Mouse (Mus musculus) liver, adult 2 months (tissue): ENCODE measurements at regions not wholly inside any gene's neighbourhood (a gene's known extent, or its start where the extent isn't known, plus 50 kb on each side); places are given as distances from the start of the nearest gene placed in this dataset.

Experiments
- DNase-seq: peaks from one replicate; pipeline ENCODE4 v3.0.0-alpha.2; 2011; ENCODE audit warnings: low read depth, low spot score; ENCODE audit errors: extremely low read depth
- H3K27ac ChIP-seq: fragments of 200-500 bp; replicated peaks from 2 replicates; pipeline ENCODE4 v1.5.1; 2012; ENCODE audit warnings: low read depth, mild to moderate bottlenecking, control low read depth, inconsistent platforms, low read length; ENCODE audit not compliant: insufficient read depth
- H3K27me3 ChIP-seq: fragments of 200-500 bp; 2 replicates; pipeline ENCODE4 v1.6.1; 2012; ENCODE audit warnings: mild to moderate bottlenecking, moderate library complexity, low read length, inconsistent platforms; ENCODE audit not compliant: control insufficient read depth, insufficient read depth
- H3K36me3 ChIP-seq: fragments of 200-500 bp; 2 replicates; pipeline ENCODE4 v1.6.1; 2012; ENCODE audit warnings: low read length, inconsistent platforms; ENCODE audit not compliant: control insufficient read depth, insufficient read depth
- H3K4me1 ChIP-seq: fragments of 200-500 bp; 2 replicates; pipeline ENCODE4 v1.6.1; 2011; ENCODE audit warnings: low read length; ENCODE audit not compliant: control insufficient read depth, insufficient read depth
- H3K4me3 ChIP-seq: fragments of 200-500 bp; 2 replicates; pipeline ENCODE4 v1.5.1; 2011; ENCODE audit warnings: low read depth, mild to moderate bottlenecking, control low read depth, low read length, moderate library complexity; ENCODE audit not compliant: insufficient read depth
- H3K79me2 ChIP-seq: fragments of 200-500 bp; 2 replicates; pipeline ENCODE4 v1.6.1; 2012; ENCODE audit warnings: inconsistent platforms, mild to moderate bottlenecking, low read length, moderate library complexity; ENCODE audit not compliant: control insufficient read depth, insufficient read depth
- H3K9ac ChIP-seq: fragments of 200-500 bp; 2 replicates; pipeline ENCODE4 v1.6.1; 2012; ENCODE audit warnings: low read depth, mild to moderate bottlenecking, control low read depth, inconsistent platforms, low read length
- CTCF ChIP-seq: fragments of 200-500 bp; IDR thresholded peaks from 2 replicates; pipeline ENCODE4 v1.5.1; 2011; ENCODE audit warnings: low read depth, low read length, control low read depth
- POLR2A ChIP-seq: fragments of 200-500 bp; IDR thresholded peaks from 2 replicates; pipeline ENCODE4 v1.6.1; 2011; ENCODE audit warnings: low read length, control low read depth; ENCODE audit not compliant: insufficient read depth; ENCODE audit errors: extremely low read depth
- WGBS: fragments of 180-500 bp; shearing (Covaris S2); methylation state at CpG from one replicate; pipeline ENCODE4 v1.1.7; 2018; 5-methylcytosine and 5-hydroxymethylcytosine counted together

DNA sequence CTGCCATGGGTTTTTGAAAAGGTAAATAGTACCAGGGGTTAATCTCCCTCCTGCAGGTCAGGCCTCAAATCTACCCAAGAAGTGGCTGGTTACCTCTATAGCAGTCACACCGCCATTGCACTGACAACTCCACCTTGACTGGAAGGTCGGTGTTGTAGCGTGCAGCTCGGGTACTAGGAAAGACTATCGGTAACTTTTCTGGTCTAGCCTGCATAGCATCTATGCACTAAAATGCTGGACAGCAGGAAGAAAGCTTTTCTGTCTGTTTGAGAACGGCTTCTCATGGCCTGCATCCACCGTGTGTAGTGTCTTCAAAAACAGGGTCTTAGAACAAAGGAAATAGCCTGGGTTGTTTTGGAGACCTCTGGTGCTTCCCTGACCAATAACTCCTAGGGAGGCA, 88.8 kb downstream of the Bms1 start:
- no peak for DNase-seq
- 88% methylated on average over 7 of the region's 7 CpGs for WGBS
- H3K27me3 ChIP-seq = no peaks in the 10 kb centered on the region
- TF ChIP-seq CTCF (no peak), POLR2A (no peak)
- H3K9ac ChIP-seq = no peak overlapping the region
- no peak overlapping the region for H3K4me3 ChIP-seq
- no peak overlapping the region for H3K27ac ChIP-seq
- no peaks in the 10 kb centered on the region for H3K79me2 ChIP-seq
- H3K4me1 ChIP-seq = no peaks in the 10 kb centered on the region
- H3K36me3 ChIP-seq = no peaks in the 10 kb centered on the region

GRCm38 (mm10) chr6:118327458-118327857, 91.8 kb downstream of the Bms1 start:
- H3K9ac ChIP-seq = no peak overlapping the region
- H3K4me1 ChIP-seq = no peaks in the 10 kb centered on the region
- H3K27me3 ChIP-seq = no peaks in the 10 kb centered on the region
- TF ChIP-seq CTCF (peak; percentile 51), POLR2A (no peak)
- no peaks in the 10 kb centered on the region for H3K36me3 ChIP-seq
- H3K27ac ChIP-seq = no peak overlapping the region
- no peaks in the 10 kb centered on the region for H3K79me2 ChIP-seq
- 76% methylated on average over 6 of the region's 6 CpGs for WGBS
- no peak overlapping the region for H3K4me3 ChIP-seq
- DNase-seq = peak; percentile 7

DNA sequence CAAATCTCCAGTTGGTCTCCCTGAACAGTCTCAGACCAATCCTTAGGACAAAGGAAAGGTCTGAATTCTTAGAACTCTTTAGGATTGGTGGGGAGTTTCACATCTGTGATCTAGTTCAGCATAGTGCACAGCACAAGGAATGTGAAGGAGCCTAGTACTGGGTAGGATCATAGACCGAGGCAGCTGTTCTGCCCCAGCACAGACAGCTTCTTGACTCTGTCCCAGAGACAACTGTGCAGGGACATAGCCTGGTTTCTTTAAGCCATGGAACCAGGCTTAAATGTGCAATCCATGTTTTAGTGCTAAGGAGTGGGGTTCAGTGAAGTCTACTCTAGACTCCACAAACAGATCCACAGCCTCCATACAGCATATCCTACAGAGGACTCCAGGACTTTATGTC, 93.6 kb downstream of the Bms1 start:
- Histone ChIP-seq H3K4me1 (no peaks in the 10 kb centered on the region), H3K9ac (no peak overlapping the region), H3K27me3 (no peaks in the 10 kb centered on the region), H3K27ac (no peak overlapping the region), H3K4me3 (no peak overlapping the region), H3K79me2 (no peaks in the 10 kb centered on the region), H3K36me3 (no peaks in the 10 kb centered on the region)
- DNase-seq = no peak
- TF ChIP-seq CTCF = no peak
- TF ChIP-seq POLR2A = no peak
- 89% methylated on average over 1 of the region's 1 CpGs for WGBS

DNA sequence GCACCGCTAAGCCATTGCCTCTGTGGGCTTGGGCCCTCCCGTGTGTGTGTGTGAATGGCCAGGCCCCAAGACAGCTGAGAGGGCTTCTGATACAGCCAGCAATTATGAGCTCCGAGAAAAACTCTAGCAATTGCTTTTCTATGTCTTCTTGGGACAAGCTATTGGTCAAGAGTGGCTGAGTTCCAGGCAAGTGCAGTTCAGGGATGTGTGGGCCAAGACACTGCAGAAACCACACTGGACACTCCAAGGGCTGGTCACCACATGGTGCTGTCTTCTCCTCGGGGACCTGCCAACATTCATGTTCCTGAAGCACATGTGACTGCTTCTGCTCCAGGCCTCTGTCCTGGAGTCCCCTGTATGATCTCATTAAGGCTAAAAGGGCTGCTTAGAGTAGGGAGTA, 94.7 kb downstream of the Bms1 start:
- Histone ChIP-seq H3K79me2 (no peaks in the 10 kb centered on the region), H3K4me3 (no peak overlapping the region), H3K4me1 (no peaks in the 10 kb centered on the region), H3K9ac (no peak overlapping the region), H3K27me3 (no peaks in the 10 kb centered on the region), H3K27ac (no peak overlapping the region), H3K36me3 (no peaks in the 10 kb centered on the region)
- TF ChIP-seq POLR2A (no peak), CTCF (no peak)
- no peak for DNase-seq
- 75% methylated on average over 4 of the region's 4 CpGs for WGBS

GRCm38 (mm10) chr6:118323052-118323451, 96.2 kb downstream of the Bms1 start:
- Histone ChIP-seq H3K4me3 (no peak overlapping the region), H3K27me3 (no peaks in the 10 kb centered on the region), H3K36me3 (no peaks in the 10 kb centered on the region), H3K27ac (no peak overlapping the region), H3K4me1 (no peaks in the 10 kb centered on the region), H3K9ac (no peak overlapping the region), H3K79me2 (no peaks in the 10 kb centered on the region)
- no peak for TF ChIP-seq POLR2A
- no peak for TF ChIP-seq CTCF
- whole genome bisulfite sequencing = 73% methylated on average over 6 of the region's 6 CpGs
- no peak for DNase-seq

DNA sequence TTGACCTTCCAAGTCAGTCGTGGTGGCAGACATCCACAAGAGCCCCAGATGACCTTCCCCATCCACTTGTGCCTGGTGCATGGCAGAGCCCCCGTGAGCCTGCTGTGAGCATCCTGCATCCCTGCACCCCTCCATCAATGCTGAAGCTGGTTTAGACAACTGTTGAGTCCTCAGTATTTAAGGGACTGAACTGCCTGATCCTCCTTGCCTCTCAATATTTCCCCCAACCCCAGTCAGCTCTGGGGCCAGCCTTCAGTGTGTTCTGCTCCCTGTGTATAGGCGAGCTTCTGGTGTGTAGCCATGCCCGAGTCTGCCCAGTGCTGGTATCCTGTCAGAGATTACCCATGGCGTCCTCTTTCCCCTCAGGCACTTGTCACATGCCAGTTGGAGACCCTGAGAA, 96.6 kb downstream of the Bms1 start:
- 69% methylated on average over 5 of the region's 5 CpGs for WGBS
- no peak overlapping the region for H3K4me3 ChIP-seq
- TF ChIP-seq POLR2A (no peak), CTCF (no peak)
- no peaks in the 10 kb centered on the region for H3K27me3 ChIP-seq
- DNase-seq = no peak
- H3K36me3 ChIP-seq = no peaks in the 10 kb centered on the region
- H3K9ac ChIP-seq = no peak overlapping the region
- H3K27ac ChIP-seq = no peak overlapping the region
- no peaks in the 10 kb centered on the region for H3K4me1 ChIP-seq
- H3K79me2 ChIP-seq = no peaks in the 10 kb centered on the region
